Mouse (Mus musculus) embryonic facial prominence, embryonic 14.5 days (tissue): ENCODE measurements around the gene Snx29. TPM values are rescaled to one million over a fixed set of nuclear protein-coding genes. Genes with fewer than 3 reads are reported as not detected.

Experiments used
- ATAC-seq: fragments of 200-750 bp; cut with Nextera tagmentation; 2 replicates; pipeline ENCODE4 v1.8.0; 2017; ENCODE audit warnings: low read depth, moderate number of reproducible peaks, moderate TSS enrichment
- DNase-seq: peaks from one replicate; pipeline ENCODE4 v3.0.0-alpha.2; 2015; ENCODE audit warnings: low spot score
- H3K27ac ChIP-seq: fragments of 300-500 bp; sonication (generic); replicated peaks from 2 replicates; pipeline ENCODE4 v1.5.1; 2014; ENCODE audit warnings: low read depth, mild to moderate bottlenecking, low read length, moderate library complexity
- H3K27me3 ChIP-seq: fragments of 300-500 bp; sonication (generic); replicated peaks from 2 replicates; pipeline ENCODE4 v1.6.1; 2014; ENCODE audit warnings: low read length; ENCODE audit not compliant: control insufficient read depth, insufficient read depth
- H3K36me3 ChIP-seq: fragments of 300-500 bp; sonication (generic); 2 replicates; pipeline ENCODE4 v1.6.1; 2014; ENCODE audit warnings: low read length, mixed read lengths; ENCODE audit not compliant: control insufficient read depth, insufficient read depth
- H3K4me1 ChIP-seq: fragments of 300-500 bp; sonication (generic); 2 replicates; pipeline ENCODE4 v1.6.1; 2014; ENCODE audit warnings: antibody characterized with exemption, low read length; ENCODE audit not compliant: control insufficient read depth, insufficient read depth
- H3K4me2 ChIP-seq: fragments of 300-500 bp; sonication (generic); 2 replicates; pipeline ENCODE4 v1.6.1; 2014; ENCODE audit warnings: low read depth, mild to moderate bottlenecking, low read length, moderate library complexity, mixed read lengths
- H3K4me3 ChIP-seq: fragments of 300-500 bp; sonication (generic); 2 replicates; pipeline ENCODE4 v1.5.1; 2014; ENCODE audit warnings: low read depth, mild to moderate bottlenecking, low read length
- H3K9ac ChIP-seq: fragments of 300-500 bp; sonication (generic); 2 replicates; pipeline ENCODE4 v1.6.1; 2014; ENCODE audit warnings: low read depth, mild to moderate bottlenecking, low read length, moderate library complexity, mixed read lengths
- H3K9me3 ChIP-seq: fragments of 300-500 bp; sonication (generic); 2 replicates; pipeline ENCODE4 v1.6.1; 2016; ENCODE audit warnings: low read length; ENCODE audit not compliant: control insufficient read depth
- WGBS: fragments of 180-500 bp; shearing (Covaris S2); extraction: QIAGEN DNeasy Blood & Tissue Kit; methylation state at CpG from one replicate; pipeline ENCODE4 v1.1.7; 2014; 5-methylcytosine and 5-hydroxymethylcytosine counted together
- polyA plus RNA-seq: library from polyadenylated mRNA; unstranded; fragments of >200 nt; fragmentation: Nextera tagmentation; extraction: Ambion mirVana; gene quantifications from 2 replicates; pipeline ENCODE4 v1.2.1, GENCODE M21; 2014

The Snx29 gene
- polyA plus RNA-seq, 1 experiment from 2014 or later = 9.7 TPM

DNA sequence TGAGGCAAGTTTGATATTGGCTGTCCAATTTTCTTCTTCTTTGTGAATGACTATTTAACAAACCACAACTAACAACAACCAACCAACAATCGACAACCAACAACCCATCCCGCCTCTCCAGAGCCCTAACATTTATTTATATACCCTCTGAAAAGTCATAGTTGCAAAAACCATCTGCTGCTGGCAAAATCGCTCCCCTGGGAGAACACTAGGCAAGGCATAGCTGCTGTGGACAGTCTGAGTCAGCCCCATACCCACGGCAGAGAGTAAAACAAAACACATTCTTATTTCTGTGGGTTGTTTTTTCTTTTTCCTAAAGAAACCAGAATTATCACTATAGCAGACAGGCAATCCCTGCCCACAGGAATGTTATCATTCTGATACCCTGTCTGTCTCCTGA, 368.0 kb downstream of the Snx29 start:
- no peak for ATAC-seq
- H3K27ac ChIP-seq = no peak overlapping the region
- H3K9me3 ChIP-seq = no peaks in the 10 kb centered on the region
- 56% methylated on average over 4 of the region's 4 CpGs for WGBS
- no peaks in the 10 kb centered on the region for H3K4me1 ChIP-seq
- H3K36me3 ChIP-seq = no peaks in the 10 kb centered on the region
- H3K4me3 ChIP-seq = no peak overlapping the region
- H3K27me3 ChIP-seq = no peaks in the 10 kb centered on the region
- no peak overlapping the region for H3K9ac ChIP-seq
- H3K4me2 ChIP-seq = no peak overlapping the region
- no peak for DNase-seq

DNA sequence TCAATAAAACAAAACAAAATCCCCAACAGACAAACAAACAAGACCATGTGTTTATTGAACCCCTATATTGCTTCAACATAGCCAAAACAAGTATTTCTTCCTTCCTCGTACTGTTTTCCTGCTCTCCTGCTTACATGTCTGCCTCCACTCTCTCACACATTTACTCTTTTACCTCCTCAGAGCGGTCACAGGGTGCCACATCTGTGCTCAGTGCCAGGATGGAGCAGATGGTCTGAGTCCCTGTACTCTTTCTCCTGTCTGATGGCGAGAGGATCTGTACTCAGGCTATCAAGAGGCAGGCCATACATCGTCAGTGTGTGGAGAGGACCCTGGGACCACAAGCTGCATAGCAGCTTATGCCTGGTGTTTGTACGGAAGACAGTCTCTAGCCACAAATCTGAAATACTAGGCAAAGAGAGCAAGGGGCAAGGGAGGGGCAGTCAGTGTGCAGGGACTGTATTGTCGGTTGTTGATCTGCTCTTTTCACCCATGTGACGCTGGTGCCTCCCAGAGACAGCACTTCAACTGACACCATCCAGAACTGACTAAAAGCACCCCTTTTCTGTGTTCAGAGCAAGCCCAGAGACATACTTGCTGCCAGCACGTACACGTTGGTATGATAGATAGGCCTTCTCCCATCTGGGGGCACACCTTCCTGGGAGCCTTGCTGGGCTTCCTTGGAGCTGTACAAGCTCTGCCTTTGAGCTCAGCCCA, 368.9 kb downstream of the Snx29 start:
- DNase-seq (no peak), ATAC-seq (no peak)
- H3K9me3 ChIP-seq = no peaks in the 10 kb centered on the region
- no peak overlapping the region for H3K4me3 ChIP-seq
- no peaks in the 10 kb centered on the region for H3K4me1 ChIP-seq
- no peaks in the 10 kb centered on the region for H3K27me3 ChIP-seq
- 64% methylated on average over 8 of the region's 9 CpGs for WGBS
- H3K36me3 ChIP-seq = no peaks in the 10 kb centered on the region
- no peak overlapping the region for H3K9ac ChIP-seq
- no peak overlapping the region for H3K27ac ChIP-seq
- H3K4me2 ChIP-seq = no peak overlapping the region

DNA sequence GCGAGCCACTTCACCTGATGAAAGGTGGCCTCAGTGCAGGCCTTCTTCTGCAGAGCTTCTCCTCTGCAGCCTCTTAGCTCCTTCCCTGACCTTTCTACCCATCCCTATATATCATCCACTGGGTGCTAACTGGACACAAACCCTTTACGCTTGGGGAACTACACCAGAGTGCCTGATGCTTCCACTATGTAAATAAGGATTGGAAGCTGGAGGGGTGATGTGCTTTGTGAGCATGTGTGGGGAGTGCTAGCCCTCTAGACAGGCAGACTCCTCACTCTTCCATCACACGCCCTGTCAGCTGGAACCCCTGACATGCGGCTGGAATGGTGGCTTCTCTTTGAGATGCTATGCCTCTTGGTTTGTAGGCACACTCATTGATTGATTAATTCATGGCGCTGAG, 370.0 kb downstream of the Snx29 start:
- no peak overlapping the region for H3K4me2 ChIP-seq
- no peak overlapping the region for H3K27ac ChIP-seq
- H3K4me1 ChIP-seq = no peaks in the 10 kb centered on the region
- no peak overlapping the region for H3K9ac ChIP-seq
- ATAC-seq (no peak), DNase-seq (no peak)
- 74% methylated on average over 5 of the region's 5 CpGs for WGBS
- no peaks in the 10 kb centered on the region for H3K36me3 ChIP-seq
- H3K27me3 ChIP-seq = no peaks in the 10 kb centered on the region
- no peak overlapping the region for H3K4me3 ChIP-seq
- no peaks in the 10 kb centered on the region for H3K9me3 ChIP-seq

DNA sequence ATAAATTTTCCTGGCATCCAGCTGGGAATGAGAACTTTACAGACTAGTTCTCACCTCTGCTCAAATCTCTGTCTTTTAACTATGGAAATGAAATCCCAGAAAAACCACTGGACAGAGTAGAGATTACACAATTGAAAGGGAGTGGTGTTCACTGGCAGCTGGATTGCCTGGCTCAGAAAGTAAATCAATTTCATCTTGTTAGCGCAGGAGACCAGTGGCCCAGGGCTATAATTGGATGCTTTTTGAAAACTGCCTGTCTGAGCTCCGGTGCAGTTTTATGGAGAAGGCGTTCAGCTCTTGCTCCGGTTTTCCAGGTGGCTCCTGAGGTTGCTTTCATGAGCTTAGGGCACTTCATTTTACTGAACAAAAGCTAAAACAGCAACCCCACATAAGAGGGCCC, 371.7 kb downstream of the Snx29 start:
- Histone ChIP-seq H3K4me3 (no peak overlapping the region), H3K4me2 (no peak overlapping the region), H3K9me3 (no peaks in the 10 kb centered on the region), H3K27me3 (no peaks in the 10 kb centered on the region), H3K4me1 (no peaks in the 10 kb centered on the region), H3K9ac (no peak overlapping the region), H3K27ac (no peak overlapping the region), H3K36me3 (no peaks in the 10 kb centered on the region)
- DNase-seq (no peak), ATAC-seq (no peak)
- 53% methylated on average over 4 of the region's 4 CpGs for WGBS

DNA sequence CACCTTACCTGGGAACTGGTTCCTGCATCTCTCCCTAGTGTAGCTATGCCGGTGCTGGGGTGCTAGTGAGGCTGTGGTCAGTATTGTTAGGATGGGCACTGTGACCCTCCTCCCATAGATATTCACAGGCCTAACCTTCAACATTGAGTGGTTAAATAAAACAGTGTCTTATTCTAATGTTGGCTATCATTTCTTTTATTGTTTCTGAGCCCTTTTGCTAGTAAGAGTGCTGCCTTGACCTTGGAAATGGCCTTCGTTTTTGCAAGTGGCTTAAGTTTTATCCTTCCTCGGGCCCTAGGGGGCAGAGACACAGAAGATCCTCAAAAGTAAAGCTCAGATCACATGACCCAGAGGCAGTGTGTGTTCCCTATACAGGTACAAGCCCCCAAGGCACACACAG, 374.1 kb downstream of the Snx29 start:
- WGBS = 66% methylated on average over 3 of the region's 3 CpGs
- H3K9ac ChIP-seq = no peak overlapping the region
- DNase-seq (no peak), ATAC-seq (no peak)
- H3K4me1 ChIP-seq = no peaks in the 10 kb centered on the region
- H3K4me2 ChIP-seq = no peak overlapping the region
- no peaks in the 10 kb centered on the region for H3K36me3 ChIP-seq
- H3K27ac ChIP-seq = no peak overlapping the region
- no peak overlapping the region for H3K4me3 ChIP-seq
- H3K9me3 ChIP-seq = no peaks in the 10 kb centered on the region
- no peaks in the 10 kb centered on the region for H3K27me3 ChIP-seq

DNA sequence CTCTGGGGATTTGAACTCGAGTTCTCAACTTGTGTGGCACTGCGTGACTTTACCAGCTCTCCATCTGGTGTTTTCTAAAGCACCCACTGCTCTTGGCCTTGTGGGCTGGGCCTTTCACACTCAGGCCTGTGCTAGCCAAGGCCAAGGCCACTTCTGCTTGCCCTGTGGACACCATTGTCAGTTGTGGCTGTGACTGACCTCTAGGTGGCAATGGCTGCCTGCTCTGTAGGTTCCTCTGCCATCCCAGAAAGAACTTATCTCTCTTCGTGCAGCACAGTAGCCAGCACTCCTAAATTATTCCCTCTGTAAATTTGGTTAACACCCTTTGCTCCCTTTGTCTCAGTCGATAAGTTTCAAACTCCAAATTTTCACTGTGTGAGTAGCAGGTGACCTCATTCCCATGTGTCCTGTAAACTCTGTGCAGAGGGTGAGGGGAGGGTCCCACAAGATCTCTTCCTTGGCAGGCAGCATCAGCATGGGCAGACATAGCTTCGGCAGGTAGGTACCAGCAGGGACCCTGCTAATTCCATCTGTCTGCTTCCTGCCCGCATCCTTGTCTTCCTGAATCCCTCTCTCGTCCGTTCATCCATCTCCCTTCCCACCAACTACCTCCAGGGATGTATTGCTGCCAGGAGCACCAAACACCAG, 375.1 kb downstream of the Snx29 start:
- Histone ChIP-seq H3K4me2 (no peak overlapping the region), H3K27me3 (no peaks in the 10 kb centered on the region), H3K4me1 (no peaks in the 10 kb centered on the region), H3K36me3 (no peaks in the 10 kb centered on the region), H3K9ac (no peak overlapping the region), H3K9me3 (no peaks in the 10 kb centered on the region), H3K27ac (no peak overlapping the region), H3K4me3 (no peak overlapping the region)
- DNase-seq (peak; percentile 23), ATAC-seq (no peak)
- WGBS = 71% methylated on average over 8 of the region's 8 CpGs

DNA sequence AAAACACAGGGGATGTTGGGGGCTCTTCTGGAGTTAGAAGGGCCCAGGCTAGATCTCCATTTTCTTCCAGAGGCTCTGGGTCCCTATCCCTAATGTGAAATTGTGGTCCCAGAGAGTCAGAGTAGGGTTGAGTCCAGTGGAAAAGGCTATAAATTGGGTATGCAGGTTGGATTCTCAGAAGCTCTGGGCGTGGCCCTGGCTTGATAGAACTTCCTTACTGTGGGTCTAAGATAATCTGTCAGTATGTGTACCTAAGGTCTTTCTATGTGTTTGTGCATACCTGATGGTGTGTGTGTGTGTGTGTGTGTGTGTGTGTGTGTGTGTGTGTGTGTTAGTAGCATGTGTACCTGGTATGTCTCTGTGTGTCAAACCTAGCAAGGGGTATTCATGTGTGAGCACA, 378.9 kb downstream of the Snx29 start:
- Histone ChIP-seq H3K4me3 (no peak overlapping the region), H3K36me3 (no peaks in the 10 kb centered on the region), H3K27me3 (no peaks in the 10 kb centered on the region), H3K9ac (no peak overlapping the region), H3K4me1 (no peaks in the 10 kb centered on the region), H3K9me3 (no peaks in the 10 kb centered on the region), H3K4me2 (no peak overlapping the region), H3K27ac (no peak overlapping the region)
- 92% methylated on average over 1 of the region's 1 CpGs for WGBS
- no peak for DNase-seq
- no peak for ATAC-seq

DNA sequence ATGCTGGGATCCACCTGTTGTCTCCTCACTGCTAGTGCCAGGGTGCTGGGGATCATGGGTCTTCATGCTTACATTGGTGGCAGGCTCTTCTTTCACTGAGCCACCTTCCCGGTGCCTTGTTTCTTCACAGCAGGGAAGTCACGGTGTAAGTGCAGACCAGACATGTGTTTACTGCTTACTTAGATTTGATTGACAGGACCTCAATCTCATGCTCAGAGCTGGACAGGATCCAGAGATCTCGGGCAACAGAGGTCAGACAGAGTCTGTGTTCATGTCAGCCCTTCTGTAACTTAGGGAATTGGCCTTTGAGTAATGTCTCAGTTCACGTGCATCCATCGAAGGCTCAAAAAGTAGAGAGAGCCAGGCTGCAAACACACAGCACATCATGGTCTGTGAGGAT, 381.4 kb downstream of the Snx29 start:
- WGBS = 49% methylated on average over 5 of the region's 5 CpGs
- no peak overlapping the region for H3K4me2 ChIP-seq
- H3K9me3 ChIP-seq = no peaks in the 10 kb centered on the region
- no peaks in the 10 kb centered on the region for H3K27me3 ChIP-seq
- no peak for ATAC-seq
- no peaks in the 10 kb centered on the region for H3K36me3 ChIP-seq
- H3K4me3 ChIP-seq = no peak overlapping the region
- no peak for DNase-seq
- no peaks in the 10 kb centered on the region for H3K4me1 ChIP-seq
- no peak overlapping the region for H3K27ac ChIP-seq
- H3K9ac ChIP-seq = no peak overlapping the region

DNA sequence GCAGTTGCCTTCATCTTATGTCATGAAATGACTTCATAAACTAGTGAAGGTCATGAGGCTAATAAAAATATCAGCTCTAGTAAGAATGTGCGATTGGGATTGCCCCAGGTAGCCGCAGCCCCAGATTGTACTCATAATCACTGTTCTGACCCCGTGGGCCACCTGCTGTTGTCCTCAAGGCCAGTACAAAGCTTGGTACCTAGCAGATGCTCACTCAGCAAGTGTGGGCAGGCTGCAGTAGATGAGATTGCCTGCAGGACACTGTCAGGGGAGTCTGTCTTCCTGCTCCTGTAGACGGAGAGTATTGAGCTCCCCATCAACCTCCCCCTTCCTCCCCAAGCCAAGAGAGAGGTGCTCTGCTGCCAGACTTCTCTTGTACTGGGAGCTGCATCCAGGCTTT, 382.7 kb downstream of the Snx29 start:
- no peaks in the 10 kb centered on the region for H3K36me3 ChIP-seq
- H3K4me3 ChIP-seq = no peak overlapping the region
- DNase-seq (no peak), ATAC-seq (no peak)
- H3K9ac ChIP-seq = no peak overlapping the region
- WGBS = 78% methylated on average over 4 of the region's 4 CpGs
- no peaks in the 10 kb centered on the region for H3K27me3 ChIP-seq
- no peaks in the 10 kb centered on the region for H3K9me3 ChIP-seq
- no peaks in the 10 kb centered on the region for H3K4me1 ChIP-seq
- no peak overlapping the region for H3K4me2 ChIP-seq
- no peak overlapping the region for H3K27ac ChIP-seq
